Mouse (Mus musculus) frontal cortex, postnatal 10 days (tissue): ENCODE data around the gene Olfr1242.

Experiments used
- DNase-seq, 2 experiments: peaks; one replicate each; pipeline ENCODE4 v3.0.0; 2022; ENCODE audit warnings: low spot score in 2 of 2, mixed read lengths in 1 of 2

Olfr1242 gene

DNA sequence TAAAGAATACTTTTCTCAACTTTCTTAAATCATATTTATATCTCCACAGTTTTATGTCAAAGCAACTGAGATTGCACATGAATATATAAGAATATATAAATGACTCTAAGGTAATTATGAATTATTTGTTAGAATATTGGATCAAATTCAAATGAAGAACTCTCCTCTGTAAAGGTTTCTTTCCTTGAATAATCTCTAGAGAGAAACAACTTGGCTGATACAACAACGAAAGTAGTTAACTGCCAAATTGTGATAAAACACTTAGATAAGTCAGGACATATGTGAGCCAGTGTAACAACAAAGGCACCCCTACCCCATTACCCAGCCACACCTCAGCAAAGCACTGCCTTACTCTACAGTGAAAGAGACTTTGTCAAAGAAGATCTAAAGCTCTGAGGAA is at the start of gene Olfr1242:
Olfr1242 (minus strand) TSS at position 101 of the 400 bp plus-strand sequence.
- no peak for DNase-seq

DNA sequence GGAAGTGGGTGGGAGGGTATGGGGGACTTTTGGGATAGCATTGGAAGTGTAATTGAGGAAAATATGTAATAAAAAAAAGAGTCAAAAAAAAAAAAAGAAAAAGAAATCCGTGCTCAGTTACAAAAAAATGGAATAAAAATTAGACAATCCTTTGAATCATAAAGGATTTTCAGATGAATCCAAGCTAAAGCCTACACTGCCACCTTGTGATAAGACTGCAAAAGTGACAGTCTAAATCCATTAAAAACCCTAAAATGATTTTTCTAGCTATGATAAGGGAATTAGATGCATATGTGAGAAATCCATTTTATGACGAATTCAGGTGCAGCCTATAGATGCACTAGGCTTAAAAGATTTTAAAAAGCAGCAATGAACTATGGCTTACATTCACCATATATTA is 46.4 kb upstream of the Olfr1242 start:
- no peak for DNase-seq

DNA sequence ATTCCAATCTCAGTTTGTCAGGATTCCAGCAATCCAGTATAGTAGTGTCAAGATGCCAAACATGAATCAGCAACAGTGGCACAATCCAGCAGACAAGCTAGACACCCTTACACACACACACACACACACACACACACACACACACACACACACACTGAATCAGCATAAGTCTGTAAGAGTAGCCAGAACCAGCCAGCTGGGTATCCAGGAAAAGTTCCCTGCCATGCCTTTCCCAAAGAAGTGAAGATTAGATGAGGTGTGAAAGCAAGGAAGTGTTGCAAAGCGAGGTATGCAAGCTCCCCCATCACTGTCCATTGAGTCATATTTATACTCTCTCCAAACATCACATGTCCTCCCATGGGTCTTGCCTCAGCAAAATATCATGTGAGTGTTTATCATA is 41.8 kb upstream of the Olfr1242 start:
- DNase-seq = no peak

DNA sequence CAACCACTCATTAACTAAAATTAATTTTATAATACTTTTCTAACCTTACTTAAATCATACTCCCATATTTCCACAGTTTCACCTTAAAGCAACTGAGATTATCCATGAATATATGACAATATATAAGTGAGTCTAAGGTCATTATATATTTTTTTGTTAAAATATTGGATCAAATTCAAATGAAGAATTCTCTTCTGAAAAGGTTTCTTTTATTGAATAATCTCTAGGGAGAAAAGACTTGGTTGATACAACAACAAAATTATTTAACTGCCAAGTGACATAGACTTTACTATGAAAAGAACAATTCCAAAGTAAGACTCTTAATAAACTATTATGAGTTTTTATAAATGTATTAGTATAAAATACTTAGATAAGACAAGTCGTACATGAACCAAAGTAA is 33.3 kb upstream of the Olfr1242 start, which contains the start of gene Olfr1243:
Olfr1243 (minus strand) TSS at position 101 of the 400 bp plus-strand sequence.
- DNase-seq = no peak

GRCm38 (mm10) chr2:89487026-89487425 is 11.1 kb downstream of the Olfr1242 start, which contains the start of gene Olfr1241:
TSS of gene Olfr1241 (minus strand) at chr2:89487126.
- DNase-seq = no peak

DNA sequence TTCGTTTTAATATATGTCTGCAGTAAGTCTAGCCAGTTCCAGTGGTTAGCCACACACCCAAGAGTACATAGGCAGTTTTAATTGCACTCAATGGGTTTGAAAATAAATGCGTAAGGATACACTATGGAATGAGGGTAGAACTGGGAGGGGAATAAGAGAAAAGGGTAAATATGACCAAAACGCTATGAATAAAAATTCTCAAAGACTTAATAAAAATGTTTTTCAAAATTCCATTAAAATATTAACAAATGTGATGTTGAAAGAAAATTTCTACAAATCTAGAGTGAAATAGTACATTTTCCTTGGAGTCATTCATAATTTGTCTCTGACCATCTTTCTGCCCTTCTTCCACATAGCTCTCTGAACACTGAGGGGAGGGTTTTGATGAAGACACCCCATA is 55.2 kb downstream of the Olfr1242 start, which contains the start of gene Olfr1240:
Olfr1240 (minus strand) TSS at position 101 of the 400 bp plus-strand sequence.
- no peak for DNase-seq
